Mouse (Mus musculus): ENCODE data around the gene Apbb2.

DNA sequence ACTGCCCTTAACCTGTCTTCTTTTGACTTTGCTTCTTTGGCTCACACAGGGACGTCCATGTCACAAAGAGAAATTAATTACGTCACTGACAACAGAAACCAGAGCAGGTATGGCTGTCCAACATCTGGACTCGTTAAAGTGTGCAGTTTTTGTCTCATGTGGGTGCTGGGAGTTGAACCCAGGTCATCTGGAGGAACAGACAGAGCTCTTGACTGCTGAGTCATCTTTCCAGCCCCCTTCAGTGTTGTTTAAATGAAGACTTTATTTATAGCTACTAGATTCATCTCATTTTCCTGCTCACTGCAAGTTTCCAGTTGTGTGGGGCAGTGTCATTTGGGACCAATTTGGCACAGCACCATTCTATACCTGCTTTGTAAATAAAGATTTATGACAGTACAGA is 273.4 kb downstream of the Apbb2 start:
- TF ChIP-seq CTCF (IDR thresholded peaks at IDR 0.05; ENCODE audit: low read depth) = no peak
- TF ChIP-seq EP300 (IDR thresholded peaks at IDR 0.05; ENCODE audit: low read depth) = no peak

All from liver, postnatal 0 days (tissue).